Mouse (Mus musculus): ENCODE measurements around the gene Gm21988. TPM values are rescaled to one million over a fixed set of nuclear protein-coding genes. Genes with fewer than 3 reads are reported as not detected.
A peak's percentile ranks its signal among the peaks of the same experiment; 100 is the strongest.

Gm21988 gene
- polyA plus RNA-seq, 1 experiment, result 4.4 TPM

DNA sequence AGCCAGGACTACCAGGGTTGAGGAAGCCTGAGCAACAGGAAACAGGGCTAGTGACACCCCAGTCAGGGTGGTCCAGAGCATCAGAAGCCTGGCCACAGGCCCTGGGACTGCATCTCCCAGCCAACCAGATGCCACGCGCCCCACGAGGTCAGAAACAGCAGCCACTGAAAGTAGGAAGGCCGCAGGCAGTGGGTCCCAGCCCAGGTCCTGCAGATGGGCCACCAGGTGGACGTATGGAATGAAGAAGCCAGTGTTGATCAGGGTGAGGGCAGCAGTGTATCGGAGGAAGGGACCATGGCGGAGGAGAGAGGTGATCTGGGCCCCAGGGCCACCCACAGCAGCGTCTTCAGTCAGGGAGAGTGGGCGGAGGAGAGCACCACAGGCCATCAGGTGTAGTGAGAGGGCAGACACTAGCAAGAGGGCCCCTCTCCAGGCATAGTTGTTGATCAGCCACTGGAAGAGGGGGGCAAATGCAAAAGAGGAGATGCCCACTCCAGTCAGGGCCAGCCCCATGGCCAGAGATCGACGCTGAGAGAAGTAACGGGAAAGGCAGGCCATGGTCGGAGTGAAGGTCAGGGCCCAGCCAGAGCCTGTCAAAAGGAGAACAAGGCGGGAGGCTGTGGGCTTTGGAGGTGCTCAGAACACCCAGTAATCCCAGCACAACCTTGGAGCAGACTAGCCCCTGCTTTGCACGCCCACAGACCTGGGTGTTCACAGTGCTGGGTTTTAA, 20.7 kb downstream of the Gm21988 start:
- no peak for TF ChIP-seq CTCF (IDR thresholded peaks at IDR 0.05; ENCODE audit: extremely low read depth, insufficient read length, insufficient replicate concordance, low read depth, low read length)
- no peak for TF ChIP-seq POLR2A (IDR thresholded peaks at IDR 0.05; ENCODE audit: low read depth, low read length)
- Histone ChIP-seq H3K4me3 (ENCODE audit: low read depth, low read length) (no peak overlapping the region), H3K27me3 (ENCODE audit: control insufficient read depth, insufficient read depth, low read length) (no peaks in the 10 kb centered on the region), H3K36me3 (ENCODE audit: control insufficient read depth, insufficient read depth, low read length) (no peaks in the 10 kb centered on the region), H3K4me1 (ENCODE audit: control insufficient read depth, insufficient read depth, insufficient read length, low read length) (peaks cover 38% of the 10 kb centered on the region), H3K27ac (ENCODE audit: insufficient read depth, low read depth, low read length) (no peak overlapping the region)
- WGBS, result 64% methylated on average over 15 of the region's 15 CpGs

DNA sequence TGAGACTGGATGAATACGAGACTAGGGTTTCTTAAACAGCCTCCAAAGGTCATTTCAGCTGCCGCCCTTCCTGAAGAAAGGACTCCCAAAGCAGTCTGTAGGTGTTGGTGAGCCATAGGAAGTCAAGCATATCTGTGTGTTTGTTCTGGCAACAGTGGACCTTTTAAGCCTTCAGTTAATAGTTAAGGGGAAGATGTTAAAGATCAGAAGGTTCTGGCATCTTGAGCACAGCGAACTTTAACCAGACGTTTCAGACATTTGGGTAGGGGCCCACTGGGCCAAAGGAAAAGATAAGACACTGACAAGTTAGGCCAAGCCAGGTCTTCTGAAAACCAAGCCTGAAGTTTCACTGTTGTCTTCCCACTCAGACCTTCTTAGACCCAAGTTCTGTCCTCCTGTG, 21.6 kb downstream of the Gm21988 start:
- no peak overlapping the region for H3K4me3 ChIP-seq (ENCODE audit: low read depth, low read length)
- TF ChIP-seq POLR2A (IDR thresholded peaks at IDR 0.05; ENCODE audit: low read depth, low read length) (no peak), CTCF (IDR thresholded peaks at IDR 0.05; ENCODE audit: extremely low read depth, insufficient read length, insufficient replicate concordance, low read depth, low read length) (no peak)

DNA sequence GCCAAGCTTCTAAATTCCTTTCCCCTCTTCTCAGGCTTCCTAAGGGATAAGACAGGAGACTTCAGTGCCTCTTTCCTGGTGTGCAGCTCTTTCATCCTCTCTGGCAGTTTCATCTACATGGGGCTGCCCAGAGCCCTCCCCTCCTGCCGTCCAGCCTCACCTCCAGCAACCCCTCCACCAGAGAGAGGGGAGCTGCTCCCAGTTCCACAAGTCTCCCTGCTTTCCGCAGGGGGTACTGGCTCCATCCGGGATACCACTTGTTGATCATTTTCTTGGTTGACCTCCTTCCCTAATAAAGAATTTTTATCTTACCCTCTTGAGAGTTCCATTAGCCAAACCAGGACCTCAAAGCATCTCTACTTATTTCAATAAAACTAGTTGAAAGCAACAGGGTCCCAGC, 23.5 kb downstream of the Gm21988 start:
- WGBS, result 80% methylated on average over 3 of the region's 3 CpGs
- peaks cover 32% of the 10 kb centered on the region for H3K4me1 ChIP-seq (ENCODE audit: control insufficient read depth, insufficient read depth, insufficient read length, low read length)
- H3K36me3 ChIP-seq (ENCODE audit: control insufficient read depth, insufficient read depth, low read length), result no peaks in the 10 kb centered on the region
- H3K27me3 ChIP-seq (ENCODE audit: control insufficient read depth, insufficient read depth, low read length), result no peaks in the 10 kb centered on the region
- TF ChIP-seq POLR2A (IDR thresholded peaks at IDR 0.05; ENCODE audit: low read depth, low read length) (no peak), CTCF (IDR thresholded peaks at IDR 0.05; ENCODE audit: extremely low read depth, insufficient read length, insufficient replicate concordance, low read depth, low read length) (no peak)
- H3K27ac ChIP-seq (ENCODE audit: insufficient read depth, low read depth, low read length), result no peak overlapping the region
- no peak overlapping the region for H3K4me3 ChIP-seq (ENCODE audit: low read depth, low read length)

More for the DNA sequence above, 21.6 kb downstream of the Gm21988 start:
- Histone ChIP-seq H3K27ac (ENCODE audit: insufficient read depth, low read depth, low read length) (peak overlapping the region; percentile 12; the same call in 1 of the 2 replicates), H3K27me3 (ENCODE audit: control insufficient read depth, insufficient read depth, low read length) (no peaks in the 10 kb centered on the region), H3K4me1 (ENCODE audit: control insufficient read depth, insufficient read depth, insufficient read length, low read length) (peaks cover 36% of the 10 kb centered on the region), H3K36me3 (ENCODE audit: control insufficient read depth, insufficient read depth, low read length) (no peaks in the 10 kb centered on the region)
- WGBS, result 24% methylated on average over 4 of the region's 4 CpGs

DNA sequence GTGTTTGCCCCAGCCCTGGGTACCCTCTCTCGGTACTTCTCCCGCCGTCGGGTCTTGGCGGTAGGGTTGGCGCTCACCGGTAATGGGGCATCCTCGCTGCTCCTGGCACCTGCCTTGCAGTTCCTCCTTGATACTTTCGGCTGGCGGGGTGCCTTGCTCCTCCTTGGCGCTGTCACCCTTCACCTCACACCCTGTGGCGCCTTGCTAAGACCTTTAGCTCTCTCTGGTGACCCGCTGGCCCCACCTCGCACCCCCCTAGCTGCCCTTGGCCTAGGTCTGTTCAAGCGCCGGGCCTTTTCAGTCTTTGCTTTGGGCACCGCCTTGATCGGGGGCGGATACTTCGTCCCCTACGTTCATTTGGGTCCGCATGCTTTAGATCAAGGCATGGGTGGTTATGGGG, 24.3 kb downstream of the Gm21988 start:
- no peak overlapping the region for H3K4me3 ChIP-seq (ENCODE audit: low read depth, low read length)
- H3K27ac ChIP-seq (ENCODE audit: insufficient read depth, low read depth, low read length), result no peak overlapping the region
- peaks cover 28% of the 10 kb centered on the region for H3K4me1 ChIP-seq (ENCODE audit: control insufficient read depth, insufficient read depth, insufficient read length, low read length)
- H3K27me3 ChIP-seq (ENCODE audit: control insufficient read depth, insufficient read depth, low read length), result no peaks in the 10 kb centered on the region
- TF ChIP-seq CTCF (IDR thresholded peaks at IDR 0.05; ENCODE audit: extremely low read depth, insufficient read length, insufficient replicate concordance, low read depth, low read length), result no peak
- no peak for TF ChIP-seq POLR2A (IDR thresholded peaks at IDR 0.05; ENCODE audit: low read depth, low read length)
- 71% methylated on average over 22 of the region's 22 CpGs for WGBS
- no peaks in the 10 kb centered on the region for H3K36me3 ChIP-seq (ENCODE audit: control insufficient read depth, insufficient read depth, low read length)

DNA sequence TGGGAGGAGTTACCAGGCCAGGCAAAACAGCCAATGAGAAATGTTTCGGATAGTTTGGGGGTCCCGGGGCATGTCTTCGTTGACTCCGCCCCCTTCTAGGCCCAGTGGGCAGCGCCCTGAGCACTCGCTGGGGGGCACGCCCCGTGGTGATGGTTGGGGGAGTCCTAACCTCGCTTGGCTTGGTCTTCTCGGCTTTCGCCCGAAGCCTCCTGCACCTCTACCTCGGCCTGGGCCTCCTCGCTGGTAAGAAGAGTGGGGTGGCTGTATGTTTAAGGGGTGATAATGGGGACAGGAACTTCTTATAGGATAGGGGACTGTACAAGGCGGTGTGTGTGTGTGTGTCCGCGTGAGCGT, 24.8 kb downstream of the Gm21988 start:
- peak overlapping the region; percentile 63; the same call in 1 of the 2 replicates for H3K4me3 ChIP-seq (ENCODE audit: low read depth, low read length)
- H3K4me1 ChIP-seq (ENCODE audit: control insufficient read depth, insufficient read depth, insufficient read length, low read length), result peaks cover 25% of the 10 kb centered on the region
- H3K27ac ChIP-seq (ENCODE audit: insufficient read depth, low read depth, low read length), result no peak overlapping the region
- TF ChIP-seq CTCF (IDR thresholded peaks at IDR 0.05; ENCODE audit: extremely low read depth, insufficient read length, insufficient replicate concordance, low read depth, low read length) (no peak), POLR2A (IDR thresholded peaks at IDR 0.05; ENCODE audit: low read depth, low read length) (no peak)
- H3K36me3 ChIP-seq (ENCODE audit: control insufficient read depth, insufficient read depth, low read length), result no peaks in the 10 kb centered on the region
- WGBS, result 57% methylated on average over 18 of the region's 18 CpGs
- no peaks in the 10 kb centered on the region for H3K27me3 ChIP-seq (ENCODE audit: control insufficient read depth, insufficient read depth, low read length)

DNA sequence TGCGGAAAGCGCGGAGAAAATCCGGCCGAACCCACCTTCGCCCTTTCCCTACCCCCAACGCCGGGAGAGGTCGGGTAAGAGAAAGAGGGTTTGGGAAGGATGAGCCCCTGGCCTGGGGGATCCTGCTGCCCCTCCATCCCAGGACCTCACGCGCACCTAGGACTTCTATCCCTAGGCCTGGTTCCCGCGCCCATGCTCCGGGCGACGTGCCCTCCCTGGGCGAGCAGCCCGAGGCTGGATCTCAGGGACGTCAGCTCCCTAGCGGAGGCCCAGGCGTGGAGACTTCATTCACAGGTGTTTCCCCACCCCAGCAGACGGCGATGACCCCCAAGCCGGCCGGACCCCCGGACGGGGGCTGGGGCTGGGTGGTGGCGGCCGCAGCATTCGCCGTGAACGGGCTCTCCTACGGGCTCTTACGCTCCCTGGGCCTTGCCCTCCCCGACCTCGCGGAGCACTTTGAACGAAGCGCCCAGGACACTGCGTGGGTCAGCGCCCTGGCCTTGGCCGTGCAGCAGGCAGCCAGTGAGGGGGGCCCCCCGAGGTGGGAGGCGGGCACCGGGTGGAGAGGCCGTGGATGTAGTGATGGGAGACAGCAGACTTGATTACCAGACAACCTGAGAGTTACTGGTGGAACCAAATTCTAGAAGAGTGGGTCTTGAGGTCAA, 25.3 kb downstream of the Gm21988 start:
- Histone ChIP-seq H3K36me3 (ENCODE audit: control insufficient read depth, insufficient read depth, low read length) (no peaks in the 10 kb centered on the region), H3K4me1 (ENCODE audit: control insufficient read depth, insufficient read depth, insufficient read length, low read length) (peaks cover 25% of the 10 kb centered on the region), H3K27me3 (ENCODE audit: control insufficient read depth, insufficient read depth, low read length) (no peaks in the 10 kb centered on the region), H3K4me3 (ENCODE audit: low read depth, low read length) (peak overlapping the region; percentile 63), H3K27ac (ENCODE audit: insufficient read depth, low read depth, low read length) (no peak overlapping the region)
- TF ChIP-seq CTCF (IDR thresholded peaks at IDR 0.05; ENCODE audit: extremely low read depth, insufficient read length, insufficient replicate concordance, low read depth, low read length) (no peak), POLR2A (IDR thresholded peaks at IDR 0.05; ENCODE audit: low read depth, low read length) (no peak)
- WGBS, result 2% methylated on average over 46 of the region's 46 CpGs

DNA sequence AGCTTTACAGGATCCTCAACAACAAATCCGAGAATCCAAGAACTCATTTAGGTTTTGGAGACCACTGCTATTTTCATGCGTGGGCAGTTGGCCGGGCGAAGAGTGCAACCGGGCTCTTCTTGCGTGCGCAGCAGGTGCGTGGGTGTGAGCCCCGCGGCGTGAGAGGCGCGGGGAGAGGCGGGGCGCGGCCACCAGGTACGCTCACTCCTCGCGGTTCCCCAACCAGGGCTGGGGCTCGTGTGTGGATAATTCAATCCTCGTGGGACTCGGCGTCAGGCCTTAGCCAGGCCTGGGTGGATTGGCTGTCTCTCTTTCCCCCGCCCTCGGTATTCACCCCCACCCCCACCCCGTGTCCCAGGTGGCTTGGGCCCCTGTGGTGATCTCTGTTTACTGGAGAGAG, 25.9 kb downstream of the Gm21988 start:
- Histone ChIP-seq H3K4me3 (ENCODE audit: low read depth, low read length) (peak overlapping the region; percentile 63), H3K4me1 (ENCODE audit: control insufficient read depth, insufficient read depth, insufficient read length, low read length) (peaks cover 19% of the 10 kb centered on the region), H3K36me3 (ENCODE audit: control insufficient read depth, insufficient read depth, low read length) (no peaks in the 10 kb centered on the region), H3K27ac (ENCODE audit: insufficient read depth, low read depth, low read length) (no peak overlapping the region), H3K27me3 (ENCODE audit: control insufficient read depth, insufficient read depth, low read length) (no peaks in the 10 kb centered on the region)
- WGBS, result 6% methylated on average over 26 of the region's 26 CpGs
- TF ChIP-seq CTCF (IDR thresholded peaks at IDR 0.05; ENCODE audit: extremely low read depth, insufficient read length, insufficient replicate concordance, low read depth, low read length) (no peak), POLR2A (IDR thresholded peaks at IDR 0.05; ENCODE audit: low read depth, low read length) (no peak)

All from small intestine, adult 2 months (tissue).